Mouse (Mus musculus): Measurements from ENCODE around the gene Plce1.

Gene Plce1

DNA sequence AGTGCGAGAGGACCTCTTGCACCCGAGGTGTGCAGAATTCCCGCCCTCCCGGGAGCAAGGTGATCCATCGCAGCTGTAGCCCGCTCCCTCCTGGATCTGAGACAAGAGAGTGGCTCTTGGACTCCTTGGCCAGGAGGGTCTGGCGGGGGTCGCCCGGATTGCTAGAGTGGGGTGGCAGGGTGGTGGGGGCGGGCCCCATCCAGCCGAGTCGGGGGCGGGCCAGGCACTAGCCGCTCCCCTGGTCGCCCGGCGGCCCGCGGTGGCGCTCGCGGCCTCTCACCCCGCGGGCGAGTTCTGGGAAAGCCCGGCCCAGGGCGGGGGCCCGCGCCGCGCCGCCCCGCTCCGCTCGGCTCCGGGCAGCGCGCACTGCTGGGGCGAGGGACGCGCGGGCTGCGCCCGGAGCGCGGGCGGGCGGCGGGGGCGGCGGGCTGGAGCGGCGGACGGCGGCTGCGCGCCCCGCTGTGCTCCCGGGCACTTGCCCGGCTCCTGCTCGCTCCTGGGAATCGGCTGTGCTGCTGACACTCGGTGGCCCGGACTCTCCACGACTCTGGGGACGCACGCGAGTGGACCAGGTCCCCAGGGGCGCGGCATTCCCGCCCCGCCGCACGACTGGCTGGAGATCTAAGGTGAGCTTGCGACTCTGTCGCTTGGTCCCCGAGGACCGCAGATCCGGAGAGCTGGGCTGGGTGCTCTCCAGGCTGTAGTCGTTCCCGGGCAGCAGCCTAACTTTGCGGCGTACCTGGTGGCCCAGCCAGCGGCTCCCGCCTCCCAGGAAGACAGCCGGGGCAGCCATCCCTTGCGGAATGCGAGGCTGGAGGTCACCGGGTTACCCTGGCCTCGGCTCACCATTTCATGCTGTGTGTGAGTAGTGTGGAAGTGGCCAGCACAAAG is at the start of gene Plce1:
Gene Plce1, plus strand, starts transcription at position 379 of the 891 bp plus-strand sequence.
- no peak for DNase-seq (ENCODE audit: low spot score)

DNA sequence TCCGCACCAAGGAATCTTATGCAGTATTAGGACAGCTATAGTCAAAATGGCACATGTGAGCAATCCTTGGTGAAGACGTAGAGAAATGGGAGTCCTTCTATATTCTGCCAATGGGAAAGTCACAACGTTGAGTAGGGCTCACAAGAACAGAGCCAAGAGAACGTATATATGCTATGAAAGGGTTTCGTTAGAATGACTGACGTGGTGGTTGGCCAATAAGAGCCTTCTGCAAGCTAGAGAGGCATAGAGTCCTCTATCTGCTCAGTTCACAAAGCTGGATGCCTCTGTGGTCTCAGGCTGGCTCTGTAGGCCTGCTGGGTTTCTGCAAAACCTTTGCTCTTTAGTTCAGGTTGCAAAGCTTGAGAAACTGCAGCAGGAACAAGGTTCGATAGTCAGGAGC is 49.6 kb upstream of the Plce1 start:
- DNase-seq (ENCODE audit: low spot score): no peak

DNA sequence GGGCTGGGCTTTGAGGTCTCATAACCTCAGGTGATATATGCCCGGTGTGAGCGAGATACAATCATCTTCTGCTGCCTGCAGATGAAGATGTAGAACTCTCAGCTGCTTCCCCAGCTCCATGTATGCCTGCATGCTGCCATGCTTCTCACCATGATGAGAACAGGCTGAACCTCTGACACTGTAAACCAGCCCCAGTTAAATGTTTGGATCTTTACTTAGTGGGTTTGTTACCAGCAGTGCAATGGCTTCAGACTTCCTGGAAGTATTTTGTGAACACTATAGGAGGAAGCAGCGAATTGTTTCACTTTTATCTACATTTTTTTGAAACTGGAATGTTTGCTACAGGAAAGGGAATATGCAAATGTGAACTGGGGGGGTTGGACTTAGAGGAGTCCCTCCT is 48.9 kb upstream of the Plce1 start:
- no peak for DNase-seq (ENCODE audit: low spot score)

DNA sequence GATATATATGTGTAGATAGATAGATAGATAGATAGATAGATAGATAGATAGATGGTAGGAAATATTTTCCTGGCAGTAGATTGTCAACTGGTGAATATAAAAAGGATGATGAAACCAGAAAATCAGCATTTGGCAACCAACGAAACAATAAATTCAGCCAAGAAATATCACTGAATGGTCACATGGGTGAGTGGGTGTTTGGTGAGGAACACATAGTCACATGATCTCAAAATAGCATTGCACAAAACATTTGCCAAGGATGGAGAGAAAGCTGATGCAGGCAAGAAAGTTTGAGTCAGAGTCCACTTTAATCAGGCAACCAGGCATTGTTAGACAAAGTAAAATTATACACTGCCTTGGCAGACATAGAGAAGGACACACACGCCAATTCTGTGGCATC is 47.5 kb upstream of the Plce1 start:
- no peak for DNase-seq (ENCODE audit: low spot score)

DNA sequence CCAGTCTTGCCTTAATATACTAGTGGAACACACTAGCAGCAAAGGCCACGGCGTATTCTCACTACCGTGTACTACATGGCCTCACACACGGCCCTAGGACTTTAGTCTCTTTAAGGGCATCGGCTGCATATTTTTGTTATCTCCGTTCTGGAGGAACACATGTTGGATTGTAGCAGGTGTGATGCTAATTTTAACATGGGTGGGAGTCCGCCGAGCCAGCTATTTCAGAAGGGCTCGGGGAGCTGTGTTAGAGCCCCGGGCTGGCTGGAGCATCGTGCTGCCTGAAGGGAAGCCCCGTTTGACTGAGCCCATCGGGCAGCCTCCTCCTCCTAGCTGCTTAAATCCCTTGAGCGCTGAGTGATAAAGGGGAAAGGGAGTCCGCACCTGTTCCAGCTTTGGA is 45.7 kb upstream of the Plce1 start:
- no peak for DNase-seq (ENCODE audit: low spot score)

DNA sequence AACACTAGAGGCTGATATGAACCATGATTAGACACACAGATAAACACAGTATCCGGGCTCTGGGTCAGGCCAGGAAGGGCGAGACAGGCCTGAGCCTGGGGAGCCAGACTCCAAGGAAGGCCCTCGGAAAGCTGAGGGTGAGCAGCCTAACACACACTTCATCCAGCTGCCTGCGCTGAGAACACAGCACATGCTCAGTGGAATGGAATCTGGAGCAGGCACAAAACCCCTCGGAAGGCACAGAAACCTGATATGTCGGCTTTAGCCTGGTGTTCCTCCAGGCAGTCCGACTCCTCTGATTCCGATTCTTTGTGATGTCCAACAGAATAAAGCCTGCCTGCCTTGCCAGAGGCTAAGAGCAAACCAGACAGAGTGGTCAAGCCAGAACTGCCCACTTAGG is 39.0 kb upstream of the Plce1 start:
- DNase-seq (ENCODE audit: low spot score): no peak

DNA sequence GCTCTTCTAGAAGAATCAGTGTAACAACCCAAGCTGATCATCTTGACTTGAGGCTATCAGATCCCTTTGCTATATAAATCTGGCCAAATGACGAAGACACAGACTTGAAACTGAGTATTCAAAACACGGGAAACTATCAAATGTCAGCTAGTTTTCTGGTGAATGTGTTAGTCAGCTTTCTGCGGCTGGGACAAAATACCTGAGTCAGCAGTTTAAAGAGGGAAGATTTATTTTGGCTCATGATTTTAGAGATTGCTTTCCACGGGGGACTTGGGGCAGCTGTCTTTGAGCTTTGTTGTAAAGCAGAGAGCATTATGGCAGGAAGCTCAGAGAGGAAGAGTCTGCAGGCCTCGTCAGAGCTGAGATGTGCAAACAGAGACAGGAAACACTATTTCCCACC is 35.2 kb upstream of the Plce1 start:
- DNase-seq (ENCODE audit: low spot score): no peak

DNA sequence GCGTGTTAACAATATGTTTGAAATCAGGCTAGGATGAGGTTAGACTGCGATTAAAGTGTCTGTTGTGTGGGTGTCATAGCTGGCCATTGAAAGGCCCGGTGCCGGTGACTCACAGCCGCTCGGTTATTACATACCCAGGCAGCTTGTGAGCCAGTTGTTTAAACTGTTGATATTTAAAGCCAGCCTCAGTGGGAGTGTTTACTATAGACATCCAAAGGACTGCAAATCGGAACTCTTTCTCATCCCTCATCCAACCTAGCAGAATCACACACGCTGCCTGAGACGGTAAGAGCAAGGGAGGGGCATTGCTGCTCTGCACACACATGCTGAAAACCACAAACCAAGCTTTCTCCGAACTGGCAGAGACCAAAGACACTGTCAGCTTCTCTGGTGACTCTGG is 25.7 kb upstream of the Plce1 start:
- DNase-seq (ENCODE audit: low spot score): no peak

DNA sequence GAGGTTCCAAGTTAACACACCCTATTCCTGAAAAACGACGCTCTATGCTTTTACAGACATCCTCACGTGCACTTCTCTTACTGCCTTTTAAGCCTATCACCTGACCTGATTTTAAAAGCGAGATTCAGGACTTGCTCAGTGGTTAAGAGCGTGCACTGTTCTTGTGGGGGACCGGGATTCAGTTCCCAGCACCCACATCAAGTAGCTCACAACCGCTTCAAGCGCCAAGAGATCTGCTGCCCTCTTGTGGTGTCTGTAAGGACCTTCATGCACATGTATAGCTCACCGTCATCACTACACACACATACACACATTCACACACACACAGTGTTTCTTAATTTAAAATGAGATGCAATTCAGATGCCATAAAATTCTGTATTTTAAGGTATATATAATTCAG is 21.9 kb upstream of the Plce1 start:
- DNase-seq (ENCODE audit: low spot score): no peak

DNA sequence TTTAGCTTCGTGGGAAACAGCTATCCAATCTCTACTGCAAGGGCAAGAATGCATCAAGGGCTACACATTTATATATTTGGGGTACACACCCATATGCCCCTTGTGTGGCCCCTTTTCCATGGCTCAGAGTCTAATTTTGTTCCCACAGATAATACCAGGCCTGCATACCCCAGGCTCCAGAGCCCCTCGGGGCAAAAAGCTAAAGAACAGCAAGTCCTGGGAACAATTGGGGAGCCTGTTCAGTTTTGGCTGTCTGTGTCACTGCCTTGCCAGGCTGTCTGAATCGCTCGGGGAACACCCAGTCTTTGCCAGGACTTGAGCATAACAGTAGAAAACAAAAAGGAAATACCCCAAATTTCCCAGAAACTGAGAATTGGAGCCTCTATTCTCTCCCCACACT is 20.2 kb upstream of the Plce1 start:
- no peak for DNase-seq (ENCODE audit: low spot score)

DNA sequence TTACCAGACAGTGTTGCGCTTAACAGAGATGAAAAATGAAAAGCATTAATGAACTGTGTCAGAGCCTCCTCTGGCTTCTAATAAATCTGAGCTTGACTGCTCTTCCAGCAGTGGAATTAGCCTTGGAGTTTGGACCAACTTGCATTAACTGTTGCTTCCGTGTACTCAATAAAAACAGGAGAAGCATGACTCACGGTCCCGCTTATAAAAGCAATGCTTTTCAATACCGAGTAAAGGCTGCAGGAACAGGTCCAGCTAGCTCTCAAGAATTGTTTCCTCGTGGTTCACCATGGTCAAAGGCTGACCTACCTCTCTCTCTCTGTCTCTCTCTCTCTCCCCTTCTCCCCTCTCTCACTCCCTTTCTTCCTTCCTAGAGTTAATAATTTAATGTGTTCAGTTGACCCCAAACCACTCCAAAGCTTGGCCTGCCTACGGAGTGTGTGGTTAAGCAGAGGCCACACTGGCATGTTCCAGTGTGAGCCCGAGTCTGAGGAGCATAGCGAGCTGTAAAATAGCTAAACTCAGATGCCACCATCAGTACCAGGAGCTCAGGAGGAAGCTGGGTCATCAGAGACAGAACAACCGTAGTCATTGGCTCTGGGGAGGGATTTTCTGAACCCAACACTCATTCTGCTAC is 10.5 kb upstream of the Plce1 start:
- DNase-seq (ENCODE audit: low spot score): no peak

DNA sequence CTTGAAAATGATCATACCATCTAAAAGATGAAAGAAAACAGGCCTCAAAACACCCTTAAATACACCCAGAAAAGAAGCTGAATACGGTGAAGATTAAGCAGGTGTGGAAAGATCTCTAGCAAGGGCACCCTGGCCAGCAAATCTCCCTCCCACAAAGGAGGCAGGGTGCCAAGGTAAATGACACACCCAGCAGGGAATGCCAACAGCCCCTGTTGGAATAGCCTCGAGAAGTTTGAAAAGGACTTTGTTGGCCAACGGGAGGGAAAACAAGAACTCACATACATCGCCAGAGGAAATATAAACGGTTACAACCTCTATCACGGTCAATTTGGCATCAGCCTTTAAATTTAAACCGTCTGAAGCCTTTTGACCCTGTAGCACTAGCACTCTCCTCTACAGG is 5.5 kb upstream of the Plce1 start:
- no peak for DNase-seq (ENCODE audit: low spot score)

DNA sequence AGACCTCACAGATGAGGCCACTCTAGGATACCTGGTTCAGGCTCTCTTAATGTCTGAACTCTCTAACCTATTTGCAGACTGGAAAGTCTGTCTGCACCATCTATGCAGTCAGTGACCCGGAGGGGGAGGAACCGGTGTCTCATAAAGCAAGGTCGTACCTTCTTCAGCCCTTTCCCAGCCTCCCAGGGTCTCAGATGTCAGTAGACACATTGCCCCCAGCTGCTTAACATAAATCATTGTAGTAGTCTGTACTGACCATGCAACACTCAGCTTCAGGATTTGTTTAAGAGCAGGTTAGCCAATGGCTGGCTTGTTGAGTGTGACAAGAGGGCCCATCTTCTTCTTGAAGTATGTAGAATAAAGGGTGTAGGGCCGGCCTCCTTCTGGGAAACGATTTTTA is 2.6 kb upstream of the Plce1 start:
- no peak for DNase-seq (ENCODE audit: low spot score)

DNA sequence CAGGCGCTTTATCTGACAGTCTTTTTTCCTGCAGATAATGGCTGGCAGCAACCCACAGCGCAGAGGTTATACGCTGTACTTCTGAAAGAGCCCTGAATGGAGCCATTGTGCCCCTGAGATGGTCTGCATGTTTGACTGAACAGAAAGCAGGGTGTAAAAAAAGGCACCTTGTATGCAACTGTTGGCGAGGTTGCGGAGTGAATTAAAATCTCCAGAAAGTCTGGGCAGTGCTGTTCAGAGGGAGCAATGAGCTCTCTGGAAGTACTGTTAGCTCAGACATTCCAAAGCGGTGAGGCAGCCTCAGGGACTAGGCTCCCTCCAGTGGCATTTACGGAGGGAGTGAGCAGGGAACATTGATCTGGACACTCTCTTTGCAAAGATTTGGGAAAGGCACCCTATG is 2.0 kb upstream of the Plce1 start:
- DNase-seq (ENCODE audit: low spot score): no peak

DNA sequence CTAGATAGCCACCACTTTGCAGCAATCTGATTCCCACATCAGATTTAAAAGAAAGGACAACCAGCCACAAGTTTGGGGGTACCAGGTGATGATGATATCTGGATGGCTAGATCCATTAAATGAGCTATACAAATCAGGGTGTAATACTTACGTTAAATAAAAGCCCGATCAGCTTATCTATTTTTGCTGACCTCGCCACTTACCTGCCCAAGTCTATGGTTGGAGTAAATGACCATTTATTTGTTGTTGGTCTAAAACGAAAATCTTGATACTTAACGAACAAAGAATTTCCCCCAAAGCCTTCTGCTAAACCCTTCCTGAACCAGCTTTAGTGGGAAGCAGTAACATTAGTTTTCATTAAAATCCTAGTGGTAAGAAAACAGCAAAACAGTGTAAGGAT is 1.4 kb upstream of the Plce1 start:
- no peak for DNase-seq (ENCODE audit: low spot score)

DNA sequence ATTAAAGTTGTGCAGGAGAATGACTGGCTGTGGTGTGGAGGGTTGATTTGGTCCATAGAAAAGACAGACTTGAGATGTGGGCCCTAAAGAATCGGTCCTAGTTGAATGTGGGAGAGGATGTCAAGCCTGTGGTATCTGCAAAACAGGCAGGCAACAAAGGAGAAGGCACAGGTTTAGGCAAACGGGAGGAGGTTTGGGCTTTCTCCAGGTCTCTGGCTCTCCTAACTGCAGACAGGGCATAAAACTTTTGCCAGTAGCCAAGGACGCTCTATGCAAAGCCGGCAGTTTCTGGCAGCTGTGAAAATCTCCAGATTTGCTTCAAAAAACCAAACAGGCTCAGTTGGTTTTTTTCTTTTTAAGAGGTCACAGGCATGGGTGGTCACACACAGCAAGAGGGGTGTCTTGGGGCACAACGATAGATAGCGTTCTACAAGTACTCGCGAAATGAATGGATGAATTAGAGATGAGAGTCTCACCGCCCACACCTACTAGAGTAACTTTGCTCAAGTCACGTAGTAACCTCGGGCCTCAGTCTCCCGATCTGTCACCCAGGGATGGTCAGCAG is 671 bp upstream of the Plce1 start:
- DNase-seq (ENCODE audit: low spot score): no peak

DNA sequence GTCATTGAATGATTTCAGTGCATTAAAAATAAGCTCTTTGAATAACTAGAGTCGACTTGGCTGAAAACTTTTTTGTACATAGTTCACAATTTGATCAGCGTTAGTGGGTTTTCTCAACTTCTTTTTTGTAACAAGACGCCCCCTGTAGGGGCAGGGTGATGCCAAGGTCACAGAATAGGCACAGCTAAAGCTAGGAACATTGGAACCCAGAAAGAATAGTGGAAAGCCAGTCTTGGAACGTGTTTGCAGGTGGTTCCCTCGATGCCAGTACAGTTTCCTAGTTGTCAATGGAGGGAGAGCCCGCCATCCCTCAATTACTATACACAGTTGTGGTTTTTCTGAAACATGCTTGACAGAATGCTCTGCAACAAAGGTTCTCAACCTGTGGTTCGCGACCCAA is 997 bp downstream of the Plce1 start:
- no peak for DNase-seq (ENCODE audit: low spot score)

DNA sequence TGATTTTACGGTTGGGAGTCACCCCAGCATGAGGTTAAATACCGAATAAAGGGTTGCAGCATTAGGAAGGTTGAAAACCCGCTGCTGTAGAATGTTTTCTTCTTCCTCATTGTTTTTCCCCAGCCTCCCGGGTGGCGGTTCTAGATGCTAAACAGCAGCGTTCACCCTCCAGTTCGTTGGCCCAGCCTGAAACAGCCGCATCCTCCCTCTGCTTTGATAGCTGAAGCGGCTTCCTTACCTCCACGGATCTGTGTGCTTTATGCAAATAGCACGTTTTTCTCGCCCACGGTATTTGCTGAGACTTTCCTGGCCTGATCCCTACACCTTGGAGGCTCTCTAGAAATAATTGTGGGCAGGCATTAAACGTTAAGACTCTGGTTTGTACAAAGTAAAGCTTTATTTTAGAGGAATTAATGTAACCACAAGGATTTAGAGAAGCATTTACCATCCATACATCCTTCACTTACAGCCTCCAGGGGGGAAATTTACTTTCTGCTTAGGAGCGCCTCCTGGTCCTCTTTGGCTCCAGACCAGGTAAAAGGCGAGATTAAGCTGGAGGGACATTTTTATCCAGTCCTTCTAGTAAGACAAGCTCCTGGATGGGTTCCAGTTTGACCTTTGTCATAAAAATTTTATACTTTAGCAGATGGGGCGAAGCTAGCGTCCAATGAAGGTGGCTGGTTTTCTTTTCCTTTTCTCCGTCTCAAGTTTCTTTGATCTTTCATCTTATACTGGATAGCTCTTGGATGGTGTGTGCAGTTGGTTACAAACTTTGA is 1.7 kb downstream of the Plce1 start:
- no peak for DNase-seq (ENCODE audit: low spot score)

DNA sequence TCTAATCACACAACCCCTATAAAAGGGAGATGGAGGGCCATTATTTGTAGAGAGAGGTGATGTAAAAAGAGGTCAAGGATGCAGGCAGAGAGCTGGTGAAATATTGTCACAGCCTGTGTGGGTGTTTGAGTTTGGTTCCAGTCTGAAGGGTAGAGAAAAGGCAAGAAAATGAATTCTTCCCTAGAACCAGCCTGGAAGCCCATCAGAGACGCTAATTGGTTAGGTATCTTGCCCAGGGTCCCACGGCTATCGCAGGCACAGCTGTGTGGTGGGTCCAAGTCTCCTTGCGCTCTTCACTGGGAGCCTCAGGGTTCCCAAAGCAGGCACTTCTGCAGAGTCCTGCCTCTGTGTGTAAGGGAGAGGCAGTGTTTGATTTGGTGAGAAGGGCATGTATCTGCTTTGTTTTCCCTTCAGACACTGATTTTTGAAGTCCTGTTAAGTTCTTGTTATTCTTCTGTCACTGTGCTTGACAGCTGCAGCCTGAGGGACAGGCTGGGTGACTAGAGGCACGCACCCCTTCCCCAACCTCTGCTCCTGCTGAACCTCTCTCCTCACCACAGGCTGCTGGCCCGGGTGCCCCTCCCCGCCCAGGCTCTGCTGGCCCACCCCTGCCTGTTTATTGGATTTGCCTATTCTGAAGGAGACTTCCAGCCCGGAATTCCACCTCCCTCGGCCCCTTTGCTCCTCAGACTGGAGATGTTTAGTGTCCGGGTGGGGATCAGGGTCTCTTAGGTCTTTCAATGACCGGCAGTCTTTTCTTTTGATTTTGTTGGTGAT is 5.1 kb downstream of the Plce1 start:
- DNase-seq (ENCODE audit: low spot score): no peak

DNA sequence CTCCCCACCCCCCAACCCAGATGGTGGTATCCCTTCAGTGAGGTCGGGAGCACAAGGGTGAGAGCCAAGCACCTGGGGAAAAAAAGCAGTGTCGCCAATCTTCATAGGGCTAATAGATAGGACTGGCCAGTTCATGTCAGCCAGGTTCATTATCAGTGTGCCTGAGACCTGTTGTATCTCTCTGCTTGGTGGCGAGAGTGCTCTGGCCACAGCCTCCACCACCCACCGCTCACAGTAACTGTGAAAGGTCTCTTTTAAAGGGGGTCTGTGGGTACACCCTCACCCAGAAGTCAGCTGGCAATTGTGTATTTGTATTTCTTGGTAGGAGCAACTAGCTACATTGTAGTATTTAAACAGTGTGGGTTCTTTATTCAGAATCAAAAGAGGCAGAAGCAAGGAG is 6.6 kb downstream of the Plce1 start:
- DNase-seq (ENCODE audit: low spot score): no peak

DNA sequence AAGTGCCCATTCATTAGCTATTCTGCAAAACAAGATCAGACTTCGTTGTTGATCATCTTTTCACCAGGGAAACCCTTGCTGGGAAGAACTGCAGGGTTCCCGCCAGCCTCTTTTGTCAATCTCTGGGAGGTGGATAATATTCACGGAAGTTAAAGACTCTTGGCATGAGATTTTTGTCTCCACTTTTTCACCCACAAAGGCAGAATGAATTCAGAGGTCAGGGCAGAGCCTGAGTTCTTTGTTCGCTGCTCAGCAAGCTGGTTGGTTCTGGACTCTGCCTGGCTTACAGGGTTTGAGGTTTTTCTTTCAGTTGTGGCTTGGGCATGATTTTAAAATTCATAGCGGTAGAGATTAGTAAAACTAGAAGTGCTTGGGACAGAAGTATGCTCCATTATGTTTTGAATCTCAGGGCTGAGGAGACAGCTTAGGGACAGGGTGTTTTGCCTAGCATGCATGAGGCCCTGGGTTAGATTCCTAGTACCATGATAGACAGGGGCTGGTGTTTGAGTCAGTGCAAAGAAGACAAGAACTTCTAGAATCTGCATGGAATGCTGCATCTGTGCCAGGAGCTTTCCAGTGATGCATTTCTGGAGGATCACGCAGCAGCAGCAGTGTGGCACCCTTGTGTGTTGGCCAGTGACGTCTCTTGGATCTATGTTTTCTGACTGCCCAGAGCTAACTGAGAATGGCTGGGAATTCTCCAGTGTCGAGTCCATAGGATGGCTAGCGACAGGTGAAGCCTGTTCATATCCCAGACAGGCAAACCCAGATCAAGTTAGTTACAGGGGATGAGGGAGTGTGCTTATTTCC is 7.4 kb downstream of the Plce1 start:
- DNase-seq (ENCODE audit: low spot score): no peak
